Comparison of ENCODE assay signal across 12 mouse cellular contexts in the genomic region with DNA sequence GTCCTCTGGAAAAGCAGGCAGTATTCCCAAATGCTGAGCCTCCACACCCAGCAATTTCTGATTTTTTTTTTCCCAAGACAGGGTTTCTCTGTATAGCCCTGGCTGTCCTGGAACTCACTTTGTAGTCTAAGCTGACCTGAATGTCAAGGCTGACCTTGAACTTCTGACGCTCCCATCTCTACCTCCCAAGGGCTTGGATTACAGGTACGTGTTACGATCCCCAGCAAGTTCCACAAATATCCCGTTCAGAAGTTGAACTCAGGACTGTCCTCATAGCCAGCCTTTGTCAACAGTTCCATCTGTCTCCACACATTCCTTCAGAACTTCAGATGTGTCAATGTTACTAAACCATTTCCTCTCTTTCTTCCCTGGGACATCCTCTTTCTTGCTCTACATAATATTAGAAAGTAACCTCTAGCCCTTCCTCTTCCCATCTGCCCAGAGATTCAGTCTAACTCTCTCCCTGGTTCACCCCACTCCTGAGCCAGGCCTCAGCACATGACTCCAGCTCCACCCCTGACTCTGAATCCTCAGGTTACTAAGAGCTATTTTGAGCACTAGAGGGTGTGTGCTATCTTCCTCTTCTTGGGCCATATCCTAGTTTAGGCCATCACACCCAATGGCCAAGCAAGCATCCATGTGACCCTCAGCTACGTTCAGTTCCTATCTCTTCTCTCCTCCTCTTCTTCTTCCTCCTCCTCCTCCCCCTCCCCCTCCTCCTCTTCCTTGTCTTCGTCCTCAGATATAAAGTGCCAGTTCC. TPM values are rescaled to one million over a fixed set of nuclear protein-coding genes. Genes with fewer than 3 reads are reported as not detected.
DNase-seq lines count a peak whose midpoint lies in the region; ATAC-seq and TF ChIP-seq lines count a peak whose summit lies in the region.
"Had no signal": no experiment of that assay in that cellular context is flagged by ENCODE, and none has a peak within 500 bp of the region (broad histone marks: within the 10 kb centered on the region; RNA-seq: fewer than 3 reads in every experiment).

No protein-coding gene starts in this region.

- H3K9ac ChIP-seq in ES-Bruce4 (ENCODE audit: low read depth, poor library complexity, severe bottlenecking) = no peak overlapping the region
- H3K9ac ChIP-seq in liver, embryonic 16.5 days (ENCODE audit: low read depth, low read length) = no peak overlapping the region
- H3K9ac ChIP-seq in midbrain, postnatal 0 days (replicated peaks; ENCODE audit: low read length, poor library complexity, severe bottlenecking) = no peak overlapping the region

- H3K4me2 ChIP-seq in liver, embryonic 16.5 days (ENCODE audit: low read depth, low read length) = no peak overlapping the region
- H3K4me2 ChIP-seq in midbrain, postnatal 0 days (ENCODE audit: low read depth, low read length, poor library complexity, severe bottlenecking) = no peak overlapping the region

- no peak; the same call in 1 of the 2 replicates for TF ChIP-seq EP300 in ES-Bruce4 (IDR thresholded peaks at IDR 0.05; ENCODE audit: insufficient read depth, low read depth, low read length)

- peak overlapping the region; percentile 78 for H3K27ac ChIP-seq in ES-Bruce4 (ENCODE audit: insufficient read depth, low read length)
- H3K27ac ChIP-seq in liver, embryonic 16.5 days (ENCODE audit: low read length) = peak overlapping the region; percentile 42; the same call in 1 of the 2 replicates
- H3K27ac ChIP-seq in midbrain, postnatal 0 days (ENCODE audit: low read depth, low read length) = no peak overlapping the region
- H3K27ac ChIP-seq: midbrain, embryonic 10.5 days; stomach, postnatal 0 days had no signal

- TF ChIP-seq CTCF in ES-Bruce4 (IDR thresholded peaks at IDR 0.05; ENCODE audit: low read depth, low read length) = no peak
- no peak for TF ChIP-seq CTCF in midbrain, postnatal 0 days (IDR thresholded peaks at IDR 0.05)

- no peaks in the 10 kb centered on the region for H3K27me3 ChIP-seq in ES-Bruce4 (ENCODE audit: control insufficient read depth, insufficient read depth, low read length, poor library complexity, severe bottlenecking)
- H3K27me3 ChIP-seq in liver, embryonic 16.5 days (ENCODE audit: control insufficient read depth, insufficient read depth, low read depth, low read length) = no peaks in the 10 kb centered on the region
- no peaks in the 10 kb centered on the region for H3K27me3 ChIP-seq in midbrain, postnatal 0 days (ENCODE audit: insufficient read depth, low read length)

- H3K4me1 ChIP-seq in ES-Bruce4 (ENCODE audit: control insufficient read depth, insufficient read depth, low read length) = no peaks in the 10 kb centered on the region
- peaks cover 34% of the 10 kb centered on the region for H3K4me1 ChIP-seq in liver, embryonic 16.5 days (ENCODE audit: control insufficient read depth, low read depth, low read length)
- 0 out of 2 replicates have a peak, but pooled peaks cover 4% of the 10 kb centered on the region for H3K4me1 ChIP-seq in midbrain, postnatal 0 days (ENCODE audit: insufficient read depth, low read length)

- peak; percentile 9 for DNase-seq in cerebellum, adult 9-11 months
- DNase-seq in cerebellum, postnatal 10 days = no peak
- DNase-seq in heart, adult 9 months (ENCODE audit: low spot score in 2 of 2) = peak; percentile 68 to 75
- DNase-seq in midbrain, postnatal 0 days (ENCODE audit: low spot score) = no peak
- no peak for DNase-seq in adrenal gland, adult 8-10 months
- DNase-seq: cerebellum, adult 2 months; kidney, adult 9 months had no signal

- TF ChIP-seq POLR2A in ES-Bruce4 (IDR thresholded peaks at IDR 0.05; ENCODE audit: insufficient read depth, low read length) = no peak

- WGBS in liver, embryonic 16.5 days (ENCODE audit: insufficient replicate concordance) = 47% methylated on average over 6 of the region's 6 CpGs
- WGBS in midbrain, postnatal 0 days = 87% methylated on average over 6 of the region's 6 CpGs

- no peak for ATAC-seq in liver, embryonic 16.5 days (ENCODE audit: low read depth)
- ATAC-seq in erythroid progenitor cell, adult 5-6 weeks (replicated peaks; ENCODE audit: low FRiP score, poor library complexity, severe bottlenecking) = no peak
- no peak for ATAC-seq in midbrain, postnatal 0 days (ENCODE audit: low FRiP score)

- H3K36me3 ChIP-seq in ES-Bruce4 (ENCODE audit: control insufficient read depth, insufficient read depth, low read length, poor library complexity, severe bottlenecking) = no peaks in the 10 kb centered on the region
- no peaks in the 10 kb centered on the region for H3K36me3 ChIP-seq in liver, embryonic 16.5 days (ENCODE audit: control insufficient read depth, insufficient read depth)
- H3K36me3 ChIP-seq in midbrain, postnatal 0 days (ENCODE audit: insufficient read depth, low read length) = no peaks in the 10 kb centered on the region

- H3K9me3 ChIP-seq in ES-Bruce4 (replicated peaks; ENCODE audit: control insufficient read depth, insufficient read depth, low read length, poor library complexity, severe bottlenecking) = no peaks in the 10 kb centered on the region
- no peaks in the 10 kb centered on the region for H3K9me3 ChIP-seq in liver, embryonic 16.5 days (replicated peaks; ENCODE audit: control insufficient read depth, low read length)
- H3K9me3 ChIP-seq in midbrain, postnatal 0 days (ENCODE audit: low read length) = no peaks in the 10 kb centered on the region
- H3K9me3 ChIP-seq: midbrain, embryonic 10.5 days had no signal

- H3K4me3 ChIP-seq in ES-Bruce4 (ENCODE audit: low read depth, low read length) = no peak overlapping the region
- no peak overlapping the region for H3K4me3 ChIP-seq in liver, embryonic 16.5 days (ENCODE audit: low read depth, low read length)
- no peak overlapping the region for H3K4me3 ChIP-seq in midbrain, postnatal 0 days (ENCODE audit: low read depth, low read length)
- H3K4me3 ChIP-seq: midbrain, embryonic 10.5 days had no signal

RNA-seq across cellular contexts. Expression of a gene that starts 3.7 kb away (rescaled TPM):
- 28.8 and 29.0 TPM in 2 replicates for polyA plus RNA-seq in ES-Bruce4 (2011; ENCODE audit: insufficient read depth, insufficient read length, low read depth, missing spikeins)
- polyA plus RNA-seq in liver, embryonic 16.5 days (2015; fragmentation: Nextera tagmentation; extraction: Ambion mirVana) = 4.0 and 4.3 TPM in 2 replicates
- 11.9 and 20.5 TPM in 2 replicates for total RNA-seq in erythroid progenitor cell, adult 5-6 weeks (2015; ENCODE audit: low replicate concordance)
- 4.4 and 10.2 TPM in 2 replicates for total RNA-seq in erythroid progenitor cell, adult 5-6 weeks (2017; ENCODE audit: low replicate concordance)
- total RNA-seq in midbrain, postnatal 0 days (2014; rRNA removed) = 43.6 and 49.1 TPM in 2 replicates
- 7.8 and 9.9 TPM in 2 replicates for polyA plus RNA-seq in midbrain, postnatal 0 days (2015; fragmentation: Nextera tagmentation; extraction: Ambion mirVana)
- total RNA-seq in adrenal gland, adult 8-10 months (2022) = 10 to 100 TPM; 53.7 to 90.5 (median 68.1) TPM

RNA-seq across cellular contexts. Expression of a gene that starts 4.4 kb away (rescaled TPM):
- polyA plus RNA-seq in ES-Bruce4 (2011; ENCODE audit: insufficient read depth, insufficient read length, low read depth, missing spikeins) = 18.7 and 20.2 TPM in 2 replicates
- polyA plus RNA-seq in liver, embryonic 16.5 days (2015; fragmentation: Nextera tagmentation; extraction: Ambion mirVana) = 0.65 and 0.96 TPM in 2 replicates
- total RNA-seq in erythroid progenitor cell, adult 5-6 weeks (2015; ENCODE audit: low replicate concordance) = 1.1 and 14.3 TPM in 2 replicates
- total RNA-seq in erythroid progenitor cell, adult 5-6 weeks (2017; ENCODE audit: low replicate concordance) = 2.3 and 3.3 TPM in 2 replicates
- 42.8 and 53.2 TPM in 2 replicates for total RNA-seq in midbrain, postnatal 0 days (2014; rRNA removed)
- polyA plus RNA-seq in midbrain, postnatal 0 days (2015; fragmentation: Nextera tagmentation; extraction: Ambion mirVana) = 51.7 and 56.4 TPM in 2 replicates
- 100 to 1,000 TPM in 2 of 4 experiments, 10 to 100 TPM in 2; 72.2 to 114 (median 86.6) TPM for total RNA-seq in adrenal gland, adult 8-10 months (2022)

RNA-seq across cellular contexts. Expression of a gene that starts 27.9 kb away (rescaled TPM):
- polyA plus RNA-seq in ES-Bruce4 (2011; ENCODE audit: insufficient read depth, insufficient read length, low read depth, missing spikeins) = 0.31 TPM in 1 of 2 replicates, not detected in the other
- 76.8 and 88.2 TPM in 2 replicates for polyA plus RNA-seq in liver, embryonic 16.5 days (2015; fragmentation: Nextera tagmentation; extraction: Ambion mirVana)
- total RNA-seq in erythroid progenitor cell, adult 5-6 weeks (2015; ENCODE audit: low replicate concordance) = not detected in 2 replicates
- total RNA-seq in erythroid progenitor cell, adult 5-6 weeks (2017; ENCODE audit: low replicate concordance) = not detected in 2 replicates
- 0.16 and 0.61 TPM in 2 replicates for total RNA-seq in midbrain, postnatal 0 days (2014; rRNA removed)
- 0.16 and 0.27 TPM in 2 replicates for polyA plus RNA-seq in midbrain, postnatal 0 days (2015; fragmentation: Nextera tagmentation; extraction: Ambion mirVana)
- total RNA-seq in adrenal gland, adult 8-10 months (2022) = under 1 TPM in 2 of 4 experiments, not detected in 2; 0.24 to 0.40 TPM
- polyA plus RNA-seq: cerebellum, adult 2 months had no signal

RNA-seq across cellular contexts. Expression of a gene that starts 35.6 kb away (rescaled TPM):
- 197 and 202 TPM in 2 replicates for polyA plus RNA-seq in ES-Bruce4 (2011; ENCODE audit: insufficient read depth, insufficient read length, low read depth, missing spikeins)
- polyA plus RNA-seq in liver, embryonic 16.5 days (2015; fragmentation: Nextera tagmentation; extraction: Ambion mirVana) = 102 and 107 TPM in 2 replicates
- 92.3 and 106 TPM in 2 replicates for total RNA-seq in erythroid progenitor cell, adult 5-6 weeks (2015; ENCODE audit: low replicate concordance)
- total RNA-seq in erythroid progenitor cell, adult 5-6 weeks (2017; ENCODE audit: low replicate concordance) = 58.9 and 60.6 TPM in 2 replicates
- total RNA-seq in midbrain, postnatal 0 days (2014; rRNA removed) = 279 and 309 TPM in 2 replicates
- polyA plus RNA-seq in midbrain, postnatal 0 days (2015; fragmentation: Nextera tagmentation; extraction: Ambion mirVana) = 255 and 271 TPM in 2 replicates
- total RNA-seq in adrenal gland, adult 8-10 months (2022) = 100 to 1,000 TPM; 197 to 297 (median 255) TPM

RNA-seq across cellular contexts. Expression of a gene that starts 38.1 kb away (rescaled TPM):
- polyA plus RNA-seq in ES-Bruce4 (2011; ENCODE audit: insufficient read depth, insufficient read length, low read depth, missing spikeins) = 79.3 and 82.9 TPM in 2 replicates
- 31.6 and 31.7 TPM in 2 replicates for polyA plus RNA-seq in liver, embryonic 16.5 days (2015; fragmentation: Nextera tagmentation; extraction: Ambion mirVana)
- 28.5 TPM in 2 replicates for total RNA-seq in erythroid progenitor cell, adult 5-6 weeks (2015; ENCODE audit: low replicate concordance)
- total RNA-seq in erythroid progenitor cell, adult 5-6 weeks (2017; ENCODE audit: low replicate concordance) = 13.1 and 15.5 TPM in 2 replicates
- total RNA-seq in midbrain, postnatal 0 days (2014; rRNA removed) = 63.1 and 82.0 TPM in 2 replicates
- polyA plus RNA-seq in midbrain, postnatal 0 days (2015; fragmentation: Nextera tagmentation; extraction: Ambion mirVana) = 145 and 157 TPM in 2 replicates
- 10 to 100 TPM; 76.6 to 93.8 (median 86.8) TPM for total RNA-seq in adrenal gland, adult 8-10 months (2022)

Comparison
In these comparisons a context has a peak if more than half of its experiments do, and no peak if none do; other contexts are left out.
1. DNase-seq: peak in cerebellum, adult 9-11 months (single experiment) and heart, adult 9 months (2 of 2); none in cerebellum, postnatal 10 days (0 of 2), midbrain, postnatal 0 days (single experiment) and adrenal gland, adult 8-10 months (single experiment).